Mouse (Mus musculus) intestine, postnatal 0 days (tissue): ENCODE measurements around the gene Acot11. TPM values are rescaled to one million over a fixed set of nuclear protein-coding genes. Genes with fewer than 3 reads are reported as not detected.
A peak's percentile ranks its signal among the peaks of the same experiment; 100 is the strongest.
"Not testable (repeated sequence)": the region's sequence is repeated elsewhere in the genome, so short reads cannot be mapped to it uniquely, and the experiment has no call there.

Source experiments
- ATAC-seq: fragments of 200-750 bp; cut with Nextera tagmentation; 2 replicates; pipeline ENCODE4 v1.8.0; 2017; ENCODE audit warnings: mild to moderate bottlenecking, moderate TSS enrichment, moderate library complexity
- H3K27ac ChIP-seq: fragments of 300-500 bp; sonication (generic); 2 replicates; pipeline ENCODE4 v1.5.1; 2014; ENCODE audit warnings: mild to moderate bottlenecking, low read depth, low read length, moderate library complexity
- H3K27me3 ChIP-seq: fragments of 300-500 bp; sonication (generic); replicated peaks from 2 replicates; pipeline ENCODE4 v1.6.1; 2014; ENCODE audit warnings: low read length, mixed read lengths; ENCODE audit not compliant: control insufficient read depth, insufficient read depth
- H3K36me3 ChIP-seq: fragments of 300-500 bp; sonication (generic); 2 replicates; pipeline ENCODE4 v1.6.1; 2014; ENCODE audit warnings: mild to moderate bottlenecking, moderate library complexity; ENCODE audit not compliant: control insufficient read depth, insufficient read depth
- H3K4me1 ChIP-seq: fragments of 300-500 bp; sonication (generic); replicated peaks from 2 replicates; pipeline ENCODE4 v1.6.1; 2014; ENCODE audit warnings: antibody characterized with exemption, low read length, mixed read lengths; ENCODE audit not compliant: control insufficient read depth, insufficient read depth
- H3K4me2 ChIP-seq: fragments of 300-500 bp; sonication (generic); replicated peaks from 2 replicates; pipeline ENCODE4 v1.6.1; 2014; ENCODE audit warnings: low read depth, mild to moderate bottlenecking, moderate library complexity
- H3K4me3 ChIP-seq: fragments of 300-500 bp; sonication (generic); 2 replicates; pipeline ENCODE4 v1.5.1; 2014; ENCODE audit warnings: low read depth, low read length
- H3K9ac ChIP-seq: fragments of 300-500 bp; sonication (generic); 2 replicates; pipeline ENCODE4 v1.6.1; 2014; ENCODE audit warnings: mild to moderate bottlenecking, low read depth, low read length
- H3K9me3 ChIP-seq: fragments of 300-500 bp; sonication (generic); 2 replicates; pipeline ENCODE4 v1.6.1; 2016; ENCODE audit warnings: mixed run types; ENCODE audit not compliant: control insufficient read depth
- CTCF ChIP-seq: sonication (generic); IDR thresholded peaks from 2 replicates; pipeline ENCODE4 v1.5.1; 2016; ENCODE audit warnings: low read depth, mild to moderate bottlenecking, control low read depth, antibody characterized with exemption, moderate library complexity
- WGBS: fragments of 180-500 bp; shearing (Covaris S2); extraction: QIAGEN DNeasy Blood & Tissue Kit; methylation state at CpG from one replicate; pipeline ENCODE4 v1.1.7; 2014; 5-methylcytosine and 5-hydroxymethylcytosine counted together
- polyA plus RNA-seq: library from polyadenylated mRNA; unstranded; fragments of >200 nt; fragmentation: Nextera tagmentation; extraction: Ambion mirVana; gene quantifications from 2 replicates; pipeline ENCODE4 v1.2.1, GENCODE M21; 2015

Gene Acot11
- polyA plus RNA-seq, 1 experiment from 2014 or later: 7.8 TPM

GRCm38 (mm10) chr4:106776998-106777397 lies 27.8 kb downstream of the Acot11 start:
- WGBS: 48% methylated on average over 3 of the region's 3 CpGs
- H3K27me3 ChIP-seq: no peaks in the 10 kb centered on the region

GRCm38 (mm10) chr4:106775767-106776166 lies 29.0 kb downstream of the Acot11 start:
- not testable (repeated sequence) for H3K4me3 ChIP-seq, H3K9me3 ChIP-seq, ATAC-seq, H3K36me3 ChIP-seq, H3K9ac ChIP-seq, H3K4me2 ChIP-seq, H3K27ac ChIP-seq, H3K27me3 ChIP-seq
- peak; percentile 38 for TF ChIP-seq CTCF
- WGBS: 84% methylated on average over 6 of the region's 6 CpGs
- 0 out of 2 replicates have a peak, but pooled peaks cover 12% of the 10 kb centered on the region for H3K4me1 ChIP-seq

More at GRCm38 (mm10) chr4:106776998-106777397, 27.8 kb downstream of the Acot11 start:
- no peak overlapping the region for H3K27ac ChIP-seq
- no peaks in the 10 kb centered on the region for H3K9me3 ChIP-seq
- H3K4me2 ChIP-seq: no peak overlapping the region
- TF ChIP-seq CTCF: no peak
- H3K4me1 ChIP-seq: 0 out of 2 replicates have a peak, but pooled peaks cover 12% of the 10 kb centered on the region
- H3K4me3 ChIP-seq: no peak overlapping the region
- peaks cover 4% of the 10 kb centered on the region; the same call in 1 of the 2 replicates for H3K36me3 ChIP-seq
- no peak overlapping the region for H3K9ac ChIP-seq
- ATAC-seq: no peak

GRCm38 (mm10) chr4:106772558-106772957 lies 32.2 kb downstream of the Acot11 start:
- Histone ChIP-seq H3K4me2 (no peak overlapping the region), H3K4me3 (no peak overlapping the region), H3K27me3 (no peaks in the 10 kb centered on the region), H3K27ac (no peak overlapping the region), H3K4me1 (0 out of 2 replicates have a peak, but pooled peaks cover 7% of the 10 kb centered on the region), H3K9me3 (no peaks in the 10 kb centered on the region), H3K36me3 (peaks cover 19% of the 10 kb centered on the region; the same call in 1 of the 2 replicates), H3K9ac (no peak overlapping the region)
- 66% methylated on average over 1 of the region's 1 CpGs for WGBS
- peak; percentile 77 for ATAC-seq
- no peak for TF ChIP-seq CTCF

- no peaks in the 10 kb centered on the region for H3K27me3 ChIP-seq
- no peak for TF ChIP-seq CTCF
- H3K36me3 ChIP-seq: peaks cover 25% of the 10 kb centered on the region; the same call in 1 of the 2 replicates
- no peak overlapping the region for H3K4me3 ChIP-seq
- H3K9me3 ChIP-seq: no peaks in the 10 kb centered on the region
- no peak overlapping the region for H3K9ac ChIP-seq
- ATAC-seq: no peak
- no peak overlapping the region for H3K27ac ChIP-seq
- 0 out of 2 replicates have a peak, but pooled peaks cover 7% of the 10 kb centered on the region for H3K4me1 ChIP-seq
- no peak overlapping the region for H3K4me2 ChIP-seq
- 86% methylated on average over 2 of the region's 2 CpGs for WGBS
Observed at GRCm38 (mm10) chr4:106769306-106769705, 35.5 kb downstream of the Acot11 start.

- ATAC-seq: no peak
- WGBS: 85% methylated on average over 7 of the region's 7 CpGs
- Histone ChIP-seq H3K4me3 (no peak overlapping the region), H3K4me2 (no peak overlapping the region), H3K4me1 (no peaks in the 10 kb centered on the region), H3K9ac (no peak overlapping the region), H3K36me3 (peaks cover 38% of the 10 kb centered on the region), H3K27me3 (no peaks in the 10 kb centered on the region), H3K27ac (no peak overlapping the region), H3K9me3 (no peaks in the 10 kb centered on the region)
- TF ChIP-seq CTCF: no peak
Observed at GRCm38 (mm10) chr4:106764166-106764565, 40.6 kb downstream of the Acot11 start.

- Histone ChIP-seq H3K9ac (no peak overlapping the region), H3K4me3 (no peak overlapping the region), H3K9me3 (no peaks in the 10 kb centered on the region), H3K27ac (no peak overlapping the region), H3K36me3 (peaks cover 48% of the 10 kb centered on the region), H3K27me3 (no peaks in the 10 kb centered on the region), H3K4me2 (no peak overlapping the region), H3K4me1 (0 out of 2 replicates have a peak, but pooled peaks cover 12% of the 10 kb centered on the region)
- TF ChIP-seq CTCF: no peak
- 80% methylated on average over 6 of the region's 6 CpGs for WGBS
- ATAC-seq: no peak
Observed at GRCm38 (mm10) chr4:106751726-106752125, 53.1 kb downstream of the Acot11 start.
